Mouse (Mus musculus): ENCODE data around the gene Adh4. TPM values are rescaled to one million over a fixed set of nuclear protein-coding genes. Genes with fewer than 3 reads are reported as not detected.
"Not testable (repeated sequence)": the region's sequence is repeated elsewhere in the genome, so short reads cannot be mapped to it uniquely, and the experiment has no call there.

Gene Adh4
- total RNA-seq, 2 experiments from 2014 or later, result not detected

GRCm38 (mm10) chr3:138442612-138443464, 27.6 kb downstream of the Adh4 start, which contains the start of gene Adh5:
Gene Adh5 (plus strand): TSS chr3:138443093.
- ATAC-seq (ENCODE audit: poor library complexity, severe bottlenecking), result peak; percentile 96

GRCm38 (mm10) chr3:138443465-138443771, 28.2 kb downstream of the Adh4 start:
- ATAC-seq (ENCODE audit: poor library complexity, severe bottlenecking), result no peak

- no peak for ATAC-seq (ENCODE audit: poor library complexity, severe bottlenecking)
These were observed 33.0 kb downstream of the Adh4 start for GRCm38 (mm10) chr3:138448077-138448860.

- ATAC-seq (ENCODE audit: poor library complexity, severe bottlenecking), result no peak
These were observed 36.9 kb downstream of the Adh4 start for GRCm38 (mm10) chr3:138452169-138452568.

GRCm38 (mm10) chr3:138454234-138454633, 39.0 kb downstream of the Adh4 start:
- no peak for ATAC-seq (ENCODE audit: poor library complexity, severe bottlenecking)

- ATAC-seq (ENCODE audit: poor library complexity, severe bottlenecking), result no peak
These were observed 39.6 kb downstream of the Adh4 start for GRCm38 (mm10) chr3:138454711-138455435.

- no peak for ATAC-seq (ENCODE audit: poor library complexity, severe bottlenecking)
These were observed 43.2 kb downstream of the Adh4 start for GRCm38 (mm10) chr3:138458441-138458840.

- no peak for ATAC-seq (ENCODE audit: poor library complexity, severe bottlenecking)
These were observed 45.0 kb downstream of the Adh4 start for GRCm38 (mm10) chr3:138460260-138460659.

GRCm38 (mm10) chr3:138461832-138462231, 46.6 kb downstream of the Adh4 start:
- ATAC-seq (ENCODE audit: poor library complexity, severe bottlenecking), result no peak

GRCm38 (mm10) chr3:138463137-138463536, 47.9 kb downstream of the Adh4 start:
- ATAC-seq (ENCODE audit: poor library complexity, severe bottlenecking), result peak; percentile 67

GRCm38 (mm10) chr3:138463807-138464206, 48.5 kb downstream of the Adh4 start:
- no peak for ATAC-seq (ENCODE audit: poor library complexity, severe bottlenecking)

GRCm38 (mm10) chr3:138464573-138465147, 49.4 kb downstream of the Adh4 start:
- peak; percentile 88 for ATAC-seq (ENCODE audit: poor library complexity, severe bottlenecking)

- ATAC-seq (ENCODE audit: poor library complexity, severe bottlenecking), result not testable (repeated sequence)
These were observed 51.4 kb downstream of the Adh4 start for GRCm38 (mm10) chr3:138466656-138467055.

GRCm38 (mm10) chr3:138471066-138471465, 55.8 kb downstream of the Adh4 start:
- ATAC-seq (ENCODE audit: poor library complexity, severe bottlenecking), result no peak

- ATAC-seq (ENCODE audit: poor library complexity, severe bottlenecking), result no peak
These were observed 64.2 kb downstream of the Adh4 start for GRCm38 (mm10) chr3:138479489-138479888.

Other genes starting within 250 kb of the Adh4 start
- gene 4930579F01Rik, start 221.6 kb upstream of the Adh4 start, total RNA-seq (2015), result not detected in 2 replicates
- gene 4930579F01Rik, start 221.6 kb upstream of the Adh4 start, total RNA-seq (2017), result not detected in 2 replicates
- not detected in 2 replicates for gene Adh7, start 197.7 kb upstream of the Adh4 start, total RNA-seq (2015)
- not detected in 2 replicates for gene Adh7, start 197.7 kb upstream of the Adh4 start, total RNA-seq (2017)
- 0.96 TPM in 1 of 2 replicates, not detected in the other for gene Adh1, start 154.5 kb upstream of the Adh4 start, total RNA-seq (2015)
- not detected in 2 replicates for gene Adh1, start 154.5 kb upstream of the Adh4 start, total RNA-seq (2017)
- not detected in 2 replicates for gene Adh6a, start 102.2 kb upstream of the Adh4 start, total RNA-seq (2015)
- gene Adh6a, start 102.2 kb upstream of the Adh4 start, total RNA-seq (2017), result not detected in 2 replicates
- not detected in 2 replicates for gene Adh6b, start 73.7 kb upstream of the Adh4 start, total RNA-seq (2015)
- not detected in 2 replicates for gene Adh6b, start 73.7 kb upstream of the Adh4 start, total RNA-seq (2017)
- gene Adh5, start 27.6 kb downstream of the Adh4 start, total RNA-seq (2015), result 67.0 and 85.0 TPM in 2 replicates
- gene Adh5, start 27.6 kb downstream of the Adh4 start, total RNA-seq (2017), result 67.1 and 71.1 TPM in 2 replicates
- gene Metap1, start 74.0 kb downstream of the Adh4 start, total RNA-seq (2015), result 20.9 and 24.0 TPM in 2 replicates
- gene Metap1, start 74.0 kb downstream of the Adh4 start, total RNA-seq (2017), result 28.5 and 36.9 TPM in 2 replicates
- gene Eif4e, start 110.7 kb downstream of the Adh4 start, total RNA-seq (2015), result 179 and 204 TPM in 2 replicates
- 106 and 108 TPM in 2 replicates for gene Eif4e, start 110.7 kb downstream of the Adh4 start, total RNA-seq (2017)